Mouse (Mus musculus) liver, adult 2 months (tissue): ENCODE measurements around the gene Krt222. TPM values are rescaled to one million over a fixed set of nuclear protein-coding genes. Genes with fewer than 3 reads are reported as not detected.

Experiments used
- DNase-seq: peaks from one replicate; pipeline ENCODE4 v3.0.0-alpha.2; 2011; ENCODE audit warnings: low read depth, low spot score; ENCODE audit errors: extremely low read depth
- H3K27ac ChIP-seq: fragments of 200-500 bp; replicated peaks from 2 replicates; pipeline ENCODE4 v1.5.1; 2012; ENCODE audit warnings: low read depth, mild to moderate bottlenecking, control low read depth, inconsistent platforms, low read length; ENCODE audit not compliant: insufficient read depth
- H3K27me3 ChIP-seq: fragments of 200-500 bp; 2 replicates; pipeline ENCODE4 v1.6.1; 2012; ENCODE audit warnings: mild to moderate bottlenecking, moderate library complexity, low read length, inconsistent platforms; ENCODE audit not compliant: control insufficient read depth, insufficient read depth
- H3K36me3 ChIP-seq: fragments of 200-500 bp; 2 replicates; pipeline ENCODE4 v1.6.1; 2012; ENCODE audit warnings: low read length, inconsistent platforms; ENCODE audit not compliant: control insufficient read depth, insufficient read depth
- H3K4me1 ChIP-seq: fragments of 200-500 bp; 2 replicates; pipeline ENCODE4 v1.6.1; 2011; ENCODE audit warnings: low read length; ENCODE audit not compliant: control insufficient read depth, insufficient read depth
- H3K4me3 ChIP-seq: fragments of 200-500 bp; 2 replicates; pipeline ENCODE4 v1.5.1; 2011; ENCODE audit warnings: low read depth, mild to moderate bottlenecking, control low read depth, low read length, moderate library complexity; ENCODE audit not compliant: insufficient read depth
- H3K79me2 ChIP-seq: fragments of 200-500 bp; 2 replicates; pipeline ENCODE4 v1.6.1; 2012; ENCODE audit warnings: inconsistent platforms, mild to moderate bottlenecking, low read length, moderate library complexity; ENCODE audit not compliant: control insufficient read depth, insufficient read depth
- H3K9ac ChIP-seq: fragments of 200-500 bp; 2 replicates; pipeline ENCODE4 v1.6.1; 2012; ENCODE audit warnings: low read depth, mild to moderate bottlenecking, control low read depth, inconsistent platforms, low read length
- CTCF ChIP-seq: fragments of 200-500 bp; IDR thresholded peaks from 2 replicates; pipeline ENCODE4 v1.5.1; 2011; ENCODE audit warnings: low read depth, low read length, control low read depth
- POLR2A ChIP-seq: fragments of 200-500 bp; IDR thresholded peaks from 2 replicates; pipeline ENCODE4 v1.6.1; 2011; ENCODE audit warnings: low read length, control low read depth; ENCODE audit not compliant: insufficient read depth; ENCODE audit errors: extremely low read depth
- WGBS: fragments of 180-500 bp; shearing (Covaris S2); methylation state at CpG from one replicate; pipeline ENCODE4 v1.1.7; 2018; 5-methylcytosine and 5-hydroxymethylcytosine counted together
- polyA plus RNA-seq: library from polyadenylated mRNA; depleted of rRNA; stranded (reverse); fragments of >200 nt; gene quantifications from 2 replicates; pipeline ENCODE4 v1.2.3, GENCODE M21; 2012; rRNA removed
- total RNA-seq: library from RNA; depleted of rRNA; stranded (reverse); fragments of >200 nt; gene quantifications from 2 replicates; pipeline ENCODE4 v1.2.3, GENCODE M21; 2014; rRNA removed

The Krt222 gene
- 0.07 and 0.09 TPM in 2 replicates for total RNA-seq
- not detected in 2 replicates for polyA plus RNA-seq

GRCm38 (mm10) chr11:99243820-99244374, at the start of gene Krt222:
Gene Krt222, minus strand, starts transcription at chr11:99244085.
- Histone ChIP-seq H3K9ac (no peak within 1 kb of the TSS), H3K27me3 (no peaks in the 10 kb centered on the region), H3K4me3 (peak within 1 kb of the TSS; percentile 36), H3K4me1 (peaks cover 5% of the 10 kb centered on the region), H3K27ac (no peak within 1 kb of the TSS), H3K79me2 (no peaks in the 10 kb centered on the region), H3K36me3 (no peaks in the 10 kb centered on the region)
- DNase-seq = no peak
- TF ChIP-seq POLR2A = no peak
- TF ChIP-seq CTCF = no peak
- WGBS = 4% methylated on average over 17 of the region's 17 CpGs

- H3K9ac ChIP-seq = no peak overlapping the region
- peak; percentile 24 for DNase-seq
- H3K27me3 ChIP-seq = peaks cover 3% of the 10 kb centered on the region; the same call in 1 of the 2 replicates
- H3K4me1 ChIP-seq = no peaks in the 10 kb centered on the region
- WGBS = 59% methylated on average over 5 of the region's 5 CpGs
- H3K4me3 ChIP-seq = no peak overlapping the region
- no peak overlapping the region for H3K27ac ChIP-seq
- no peaks in the 10 kb centered on the region for H3K36me3 ChIP-seq
- TF ChIP-seq POLR2A (no peak), CTCF (peak; percentile 61)
- no peaks in the 10 kb centered on the region for H3K79me2 ChIP-seq
These were observed 49.0 kb upstream of the Krt222 start for GRCm38 (mm10) chr11:99292846-99293245.

- H3K4me1 ChIP-seq = no peaks in the 10 kb centered on the region
- no peak for TF ChIP-seq CTCF
- TF ChIP-seq POLR2A = no peak
- no peak within 1 kb of the TSS for H3K27ac ChIP-seq
- 70% methylated on average over 11 of the region's 11 CpGs for WGBS
- no peak for DNase-seq
- no peaks in the 10 kb centered on the region for H3K36me3 ChIP-seq
- H3K4me3 ChIP-seq = no peak within 1 kb of the TSS
- no peaks in the 10 kb centered on the region for H3K79me2 ChIP-seq
- no peak within 1 kb of the TSS for H3K9ac ChIP-seq
- H3K27me3 ChIP-seq = no peaks in the 10 kb centered on the region
These were observed 41.0 kb upstream of the Krt222 start, which contains the start of gene Krt24 for GRCm38 (mm10) chr11:99284833-99285312. Gene Krt24, minus strand, starts transcription at chr11:99285262.

GRCm38 (mm10) chr11:99284011-99284410, 40.1 kb upstream of the Krt222 start:
- WGBS = 87% methylated on average over 5 of the region's 5 CpGs
- H3K36me3 ChIP-seq = no peaks in the 10 kb centered on the region

GRCm38 (mm10) chr11:99283334-99283733, 39.4 kb upstream of the Krt222 start:
- Histone ChIP-seq H3K27ac (no peak overlapping the region), H3K79me2 (no peaks in the 10 kb centered on the region), H3K4me1 (no peaks in the 10 kb centered on the region), H3K9ac (no peak overlapping the region), H3K36me3 (no peaks in the 10 kb centered on the region), H3K27me3 (no peaks in the 10 kb centered on the region), H3K4me3 (no peak overlapping the region)
- TF ChIP-seq CTCF = no peak
- no peak for TF ChIP-seq POLR2A
- WGBS = 71% methylated on average over 4 of the region's 4 CpGs
- no peak for DNase-seq

More at GRCm38 (mm10) chr11:99284011-99284410, 40.1 kb upstream of the Krt222 start:
- Histone ChIP-seq H3K27ac (no peak overlapping the region), H3K27me3 (no peaks in the 10 kb centered on the region), H3K4me3 (no peak overlapping the region), H3K4me1 (no peaks in the 10 kb centered on the region), H3K9ac (no peak overlapping the region), H3K79me2 (no peaks in the 10 kb centered on the region)
- DNase-seq = no peak
- no peak for TF ChIP-seq POLR2A
- TF ChIP-seq CTCF = no peak

GRCm38 (mm10) chr11:99281116-99281515, 37.2 kb upstream of the Krt222 start:
- H3K9ac ChIP-seq = no peak overlapping the region

More at GRCm38 (mm10) chr11:99281116-99281515, 37.2 kb upstream of the Krt222 start:
- TF ChIP-seq CTCF = no peak
- TF ChIP-seq POLR2A = no peak
- Histone ChIP-seq H3K27ac (no peak overlapping the region), H3K4me1 (no peaks in the 10 kb centered on the region), H3K4me3 (no peak overlapping the region), H3K79me2 (no peaks in the 10 kb centered on the region), H3K27me3 (no peaks in the 10 kb centered on the region), H3K36me3 (no peaks in the 10 kb centered on the region)
- no peak for DNase-seq
- 92% methylated on average over 9 of the region's 9 CpGs for WGBS
